Mouse (Mus musculus) Patski (cell line): ENCODE data around the gene Cldn18. TPM values are rescaled to one million over a fixed set of nuclear protein-coding genes. Genes with fewer than 3 reads are reported as not detected.
A peak's percentile ranks its signal among the peaks of the same experiment; 100 is the strongest.

ENCODE experiments used
- ATAC-seq: fragments of 100-300 bp; one replicate; pipeline ENCODE4 v1.8.0; 2021
- CTCF ChIA-PET: fragments of 350-600 bp; sonication (Branson Sonifier 250); formaldehyde crosslinking; loops from one replicate; lab custom pipeline; 2022; ENCODE audit warnings: inconsistent platforms; lab: Charles Lee
- POLR2A ChIA-PET: fragments of 350-600 bp; sonication (Branson Sonifier 250); formaldehyde crosslinking; loops from one replicate; lab custom pipeline; 2022; ENCODE audit warnings: antibody characterized with exemption, inconsistent platforms; lab: Charles Lee
- DNase-seq: peaks from one replicate; pipeline ENCODE4 v3.0.0-alpha.2; 2011; ENCODE audit warnings: low read depth, low spot score
- H3K27me3 ChIP-seq: fragments of 371-371 bp; one replicate; pipeline ENCODE4 v1.5.1; 2021
- CTCF ChIP-seq: fragments of 100-300 bp; IDR thresholded peaks from one replicate; pipeline ENCODE4 v1.5.1; 2021
- in situ Hi-C: fragments of 300-500 bp; cut with MboI; formaldehyde crosslinking; loops from 3 replicates; pipeline ENCODE4 v1.11.1; 2018; ENCODE audit warnings: low pct_unique_long_range_greater_than_20kb, mixed read lengths
- polyA plus RNA-seq: library from polyadenylated mRNA; unstranded; gene quantifications from one replicate; pipeline ENCODE4 v1.2.3, GENCODE M21; 2021

The Cldn18 gene
- polyA plus RNA-seq, 1 experiment from 2014 or later: not detected

- in situ Hi-C loops: no loop called here
- no peak for ATAC-seq
- POLR2A ChIA-PET: no interaction called here
Measured at GRCm38 (mm10) chr9:99685536-99686231, 31.4 kb downstream of the Cldn18 start.

DNA sequence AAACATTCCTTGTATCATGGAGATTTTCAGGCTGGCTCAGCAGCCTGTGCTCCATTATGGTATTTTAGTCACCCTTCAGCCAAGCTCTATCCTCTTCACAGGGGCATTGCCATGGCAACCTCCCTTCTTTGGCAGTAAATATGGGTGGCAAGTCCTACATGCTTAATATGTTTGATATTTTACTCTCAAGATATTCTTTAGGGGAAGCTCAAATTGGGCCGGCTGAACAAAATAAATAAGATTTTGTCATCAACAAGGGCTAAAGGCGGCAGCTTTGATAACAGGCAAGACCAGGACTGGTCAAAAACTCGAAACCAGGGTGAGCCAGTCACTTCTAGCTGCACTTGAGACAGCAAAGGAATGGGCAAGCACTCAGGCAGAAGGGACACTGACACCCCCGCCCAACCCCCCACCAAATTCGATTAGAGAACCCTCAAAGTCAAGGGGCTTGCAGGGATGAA is 32.0 kb downstream of the Cldn18 start:
- CTCF ChIA-PET: interaction anchor here (0.9 to 1.1 kb wide), 2 partner anchors 10 to 23 kb away, joined by 3 to 5 read pairs; no protein-coding TSS in a partner anchor
- DNase-seq: no peak

More at GRCm38 (mm10) chr9:99685536-99686231, 31.4 kb downstream of the Cldn18 start:
- TF ChIP-seq CTCF: no peak
- CTCF ChIA-PET: interaction anchor here (0.9 to 1.1 kb wide), 2 partner anchors 10 to 24 kb away, joined by 3 to 5 read pairs; no protein-coding TSS in a partner anchor
- no peak for DNase-seq
- no peaks in the 10 kb centered on the region for H3K27me3 ChIP-seq

GRCm38 (mm10) chr9:99681980-99682570 is 35.0 kb downstream of the Cldn18 start:
- ChIA-PET CTCF (no interaction called here), POLR2A (no interaction called here)
- no peak for DNase-seq
- no peak for ATAC-seq
- in situ Hi-C loops: no loop called here
- H3K27me3 ChIP-seq: no peaks in the 10 kb centered on the region
- no peak for TF ChIP-seq CTCF

More for the DNA sequence above, 32.0 kb downstream of the Cldn18 start:
- POLR2A ChIA-PET: no interaction called here
- TF ChIP-seq CTCF: no peak
- in situ Hi-C loops: no loop called here
- ATAC-seq: no peak
- no peaks in the 10 kb centered on the region for H3K27me3 ChIP-seq

DNA sequence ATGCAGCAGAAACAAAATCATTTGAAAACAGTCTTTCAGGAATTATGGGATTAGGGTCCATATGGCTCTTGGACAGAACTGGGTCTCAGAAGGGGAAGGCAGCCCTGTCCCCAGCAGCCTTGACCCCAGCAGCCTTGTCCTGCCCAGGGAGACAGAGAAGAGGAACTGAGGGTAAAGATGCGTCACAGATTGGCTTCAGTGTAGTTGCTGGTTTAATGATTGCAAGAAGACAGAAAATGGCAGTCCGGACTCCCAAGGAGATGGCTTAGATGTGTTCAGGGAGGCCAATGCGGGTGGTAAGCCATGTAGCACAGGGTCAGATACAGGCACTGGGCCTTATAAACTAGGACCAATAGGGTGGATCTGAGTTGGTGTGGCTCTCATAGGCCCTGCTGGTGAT is 41.4 kb downstream of the Cldn18 start:
- ChIA-PET CTCF (no interaction called here), POLR2A (no interaction called here)
- TF ChIP-seq CTCF: no peak
- no peak for DNase-seq
- H3K27me3 ChIP-seq: no peaks in the 10 kb centered on the region
- in situ Hi-C loops: no loop called here
- no peak for ATAC-seq

DNA sequence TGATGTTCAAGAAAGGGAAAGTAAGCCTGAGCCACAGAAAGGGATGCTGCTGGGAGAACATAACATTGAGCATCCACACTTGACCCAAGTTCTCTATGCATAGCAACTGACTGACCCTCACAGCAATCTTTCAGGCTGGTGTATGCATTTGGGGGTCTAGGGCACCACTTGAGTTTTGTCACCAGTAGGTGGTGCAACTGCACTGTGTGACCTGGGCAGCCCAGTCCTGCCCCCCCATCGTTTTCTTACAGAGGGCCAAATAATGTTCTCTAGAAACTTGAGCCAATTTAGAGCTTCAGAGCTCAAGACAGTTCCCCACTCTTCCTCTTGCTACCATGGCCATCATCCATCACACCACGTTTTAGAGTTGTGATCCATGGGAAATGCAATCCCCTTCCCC is 45.5 kb downstream of the Cldn18 start:
- TF ChIP-seq CTCF: peak; percentile 55
- ChIA-PET CTCF (interaction anchor here (0.6 to 1.9 kb wide), 2 partner anchors 10 to 57 kb away, joined by 3 to 6 read pairs; no protein-coding TSS in a partner anchor), POLR2A (no interaction called here)
- no peaks in the 10 kb centered on the region for H3K27me3 ChIP-seq
- in situ Hi-C loops: no loop called here
- ATAC-seq (no peak), DNase-seq (no peak)

DNA sequence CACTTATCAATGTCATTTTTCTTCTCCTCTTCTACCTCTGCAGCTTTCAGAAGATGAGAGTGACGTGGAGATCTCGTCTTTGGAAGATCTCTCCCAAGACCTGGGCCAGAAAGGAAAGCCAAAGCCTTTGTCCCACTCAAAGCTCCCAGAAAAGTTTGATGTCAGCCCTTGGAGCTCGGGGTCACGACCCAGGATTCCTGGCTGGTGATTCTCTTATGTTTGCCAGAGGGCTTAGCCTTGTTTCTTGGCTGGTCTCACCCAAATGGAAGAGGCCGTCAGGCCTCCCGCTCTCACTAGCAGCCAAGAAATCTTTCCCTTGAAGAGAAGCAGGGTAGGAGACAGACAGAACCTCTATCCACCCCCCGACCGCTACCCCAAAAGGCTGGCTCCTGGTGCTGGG is 49.5 kb downstream of the Cldn18 start:
- no peak for TF ChIP-seq CTCF
- ChIA-PET CTCF (no interaction called here), POLR2A (no interaction called here)
- no peak for DNase-seq
- no peaks in the 10 kb centered on the region for H3K27me3 ChIP-seq
- in situ Hi-C loops: no loop called here
- no peak for ATAC-seq

DNA sequence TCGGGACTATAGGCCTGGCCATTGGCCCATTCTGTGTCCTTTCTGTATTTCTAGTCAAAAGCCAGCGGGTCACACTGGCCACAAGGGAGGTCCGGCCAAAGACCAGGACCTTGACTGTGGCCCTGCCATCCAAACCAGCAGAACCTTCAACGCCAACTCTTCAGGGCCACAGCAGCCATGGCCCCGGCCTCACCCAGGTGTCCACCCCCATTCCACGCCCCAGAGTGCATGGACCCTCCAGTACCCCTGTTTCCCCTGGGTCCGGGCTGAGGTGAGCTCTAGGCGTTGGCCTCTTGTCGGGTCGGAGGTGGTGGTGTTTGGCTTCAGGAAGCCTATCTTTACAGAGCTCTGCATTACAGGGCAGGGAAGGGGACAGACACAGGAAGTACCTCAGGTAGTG is 54.2 kb downstream of the Cldn18 start:
- ATAC-seq: no peak
- no peaks in the 10 kb centered on the region for H3K27me3 ChIP-seq
- DNase-seq: no peak
- ChIA-PET POLR2A (interaction anchor here (1.2 kb wide), 1 partner anchor 75 kb away, joined by 4 read pairs; no protein-coding TSS in a partner anchor), CTCF (interaction anchor here (0.8 to 4.9 kb wide), 9 partner anchors 10 to 157 kb away, joined by 3 to 49 read pairs (median 5); no protein-coding TSS in a partner anchor)
- in situ Hi-C loops: loop anchor here (5.0 kb wide), 1 partner anchor 76 kb away; no protein-coding TSS in a partner anchor
- no peak for TF ChIP-seq CTCF

- H3K27me3 ChIP-seq: no peaks in the 10 kb centered on the region
- in situ Hi-C loops: loop anchor here (5.0 kb wide), 1 partner anchor 75 kb away; no protein-coding TSS in a partner anchor
- ATAC-seq: no peak
- DNase-seq: peak; percentile 25
- peak; percentile 91 for TF ChIP-seq CTCF
- POLR2A ChIA-PET: interaction anchor here (1.2 to 1.3 kb wide), 2 partner anchors 15 to 75 kb away, joined by 3 to 4 read pairs; no protein-coding TSS in a partner anchor
- CTCF ChIA-PET: interaction anchor here (0.8 to 4.9 kb wide), 15 partner anchors 9 to 156 kb away, joined by 3 to 49 read pairs (median 5); no protein-coding TSS in a partner anchor
Measured at GRCm38 (mm10) chr9:99662406-99662805, 54.7 kb downstream of the Cldn18 start.

DNA sequence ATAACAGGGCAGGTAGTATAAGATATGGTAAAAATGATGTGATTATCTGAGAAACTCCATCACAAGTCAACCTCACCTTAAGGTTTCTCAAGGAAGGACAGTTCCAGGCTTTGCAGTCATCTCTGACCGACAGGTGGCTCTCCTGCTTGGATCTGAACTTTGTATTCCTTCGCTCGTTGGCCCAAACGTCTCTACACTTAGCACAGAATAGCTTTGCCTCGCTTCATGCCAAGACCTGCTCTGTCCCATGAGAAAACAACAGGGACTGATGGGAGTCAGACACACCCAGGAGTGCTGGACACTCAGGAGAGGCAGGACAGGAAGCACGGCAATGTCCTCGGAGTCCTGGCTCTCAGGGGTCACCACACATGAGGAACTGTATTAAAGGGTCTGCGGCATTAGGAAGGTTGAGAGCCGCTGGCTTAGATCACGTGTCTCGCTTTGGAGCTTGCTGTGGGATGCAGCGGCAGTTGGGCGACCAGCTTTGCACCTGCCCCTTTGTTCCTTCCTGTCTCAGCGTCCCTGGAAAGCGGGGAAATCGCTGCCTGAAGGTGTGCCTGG is 55.4 kb downstream of the Cldn18 start:
- CTCF ChIA-PET: interaction anchor here (0.8 to 4.9 kb wide), 16 partner anchors 9 to 156 kb away, joined by 3 to 49 read pairs (median 5); no protein-coding TSS in a partner anchor
- in situ Hi-C loops: loop anchor here (5.0 kb wide), 1 partner anchor 74 kb away; no protein-coding TSS in a partner anchor
- no peak for ATAC-seq
- H3K27me3 ChIP-seq: no peaks in the 10 kb centered on the region
- TF ChIP-seq CTCF: no peak
- POLR2A ChIA-PET: interaction anchor here (1.1 to 1.3 kb wide), 2 partner anchors 15 to 27 kb away, joined by 3 read pairs; no protein-coding TSS in a partner anchor
- no peak for DNase-seq

- in situ Hi-C loops: loop anchor here (5.0 kb wide), 1 partner anchor 73 kb away; no protein-coding TSS in a partner anchor
- DNase-seq (no peak), ATAC-seq (no peak)
- no peak for TF ChIP-seq CTCF
- H3K27me3 ChIP-seq: no peaks in the 10 kb centered on the region
- CTCF ChIA-PET: interaction anchor here (0.9 to 4.9 kb wide), 5 partner anchors 18 to 89 kb away, joined by 3 to 49 read pairs (median 6); no protein-coding TSS in a partner anchor
- POLR2A ChIA-PET: interaction anchor here (0.6 kb wide), 1 partner anchor 53 kb away, joined by 3 read pairs; no protein-coding TSS in a partner anchor
Measured at GRCm38 (mm10) chr9:99660756-99661155, 56.3 kb downstream of the Cldn18 start.
